Mouse (Mus musculus) testis, postnatal 14 days (tissue): ENCODE results near the gene Best3.
"Not testable (repeated sequence)": the region's sequence is repeated elsewhere in the genome, so short reads cannot be mapped to it uniquely, and the experiment has no call there.

ENCODE experiments used
- DNase-seq: peaks from one replicate; pipeline ENCODE4 v3.0.0; 2021; ENCODE audit warnings: low spot score

Best3 gene

DNA sequence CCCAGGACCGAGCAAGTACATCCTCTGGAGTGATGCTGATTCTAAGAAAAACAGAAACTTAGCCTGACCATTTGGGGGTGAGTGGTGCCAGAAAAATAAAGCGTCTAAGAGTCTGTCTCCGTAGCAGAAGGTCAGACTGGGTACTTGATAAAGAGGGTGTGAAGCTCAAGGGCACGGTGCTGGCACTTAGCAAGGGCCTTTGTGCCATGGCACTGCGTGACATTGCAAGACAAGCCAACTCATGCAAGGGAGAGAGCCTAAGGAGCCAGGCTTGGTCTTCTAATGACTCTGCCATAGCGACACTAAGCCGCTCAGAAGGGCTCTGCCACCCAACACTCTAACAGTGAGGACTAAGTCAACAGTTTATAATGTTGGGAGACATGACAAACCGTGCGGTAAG, 7.3 kb upstream of the Best3 start:
- DNase-seq = no peak

DNA sequence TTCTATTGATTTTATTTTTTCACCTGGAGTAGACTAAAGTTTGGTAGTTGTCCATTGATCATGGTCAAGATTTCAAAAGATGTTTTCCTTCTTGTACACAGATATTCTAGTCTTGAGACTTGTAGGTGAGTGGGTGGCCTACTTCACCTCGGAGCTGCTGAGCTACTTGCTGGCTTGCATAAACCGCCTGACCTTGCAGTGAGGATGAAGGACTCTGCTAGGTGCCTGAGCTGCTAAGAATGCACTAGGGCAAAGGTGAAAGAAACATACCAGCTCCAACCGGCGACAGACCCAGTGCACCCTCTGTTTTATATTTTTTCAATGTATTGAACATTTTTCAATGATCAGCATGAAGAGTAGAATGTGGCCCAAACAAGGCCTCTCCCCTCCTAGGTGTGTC, 5.8 kb upstream of the Best3 start:
- no peak for DNase-seq

DNA sequence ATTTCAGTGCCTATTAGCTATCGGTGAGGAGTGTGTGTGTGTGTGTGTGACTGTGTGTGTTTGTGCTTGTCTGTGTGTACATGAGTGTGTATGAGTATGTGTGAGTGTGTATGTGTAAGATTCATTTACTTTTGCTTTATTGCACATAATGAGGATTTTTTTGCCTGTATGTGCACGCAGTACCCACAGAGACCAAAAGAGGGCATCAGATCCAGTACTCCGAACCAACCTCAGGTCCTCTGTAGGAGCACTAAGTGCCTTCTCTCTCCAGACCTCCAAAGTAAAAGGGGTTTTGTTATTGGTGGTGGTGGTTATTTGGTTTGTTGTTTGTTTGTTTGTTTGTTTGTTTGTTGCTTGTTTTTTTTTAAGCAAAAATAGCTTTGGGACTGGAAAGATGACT, 5.2 kb upstream of the Best3 start:
- no peak for DNase-seq

DNA sequence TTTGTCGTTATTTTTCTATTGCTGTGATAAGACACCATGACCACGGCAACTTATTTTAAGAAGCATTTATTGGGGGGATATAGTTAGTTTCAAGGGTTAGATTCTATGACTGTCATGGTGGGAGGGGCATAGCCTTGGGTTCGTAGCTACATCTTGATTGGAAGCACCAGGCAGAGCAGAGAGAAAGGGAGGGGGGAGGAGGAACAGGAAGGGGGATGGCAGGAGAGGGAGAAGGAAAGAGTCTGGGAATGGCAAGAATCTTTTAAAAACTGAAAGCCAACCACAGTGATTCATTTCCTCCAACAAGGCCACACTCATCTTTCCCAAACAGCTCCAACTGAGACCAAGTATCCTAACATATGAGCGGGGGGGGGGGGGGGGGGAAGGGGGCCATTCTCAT, 3.6 kb upstream of the Best3 start:
- DNase-seq = no peak

DNA sequence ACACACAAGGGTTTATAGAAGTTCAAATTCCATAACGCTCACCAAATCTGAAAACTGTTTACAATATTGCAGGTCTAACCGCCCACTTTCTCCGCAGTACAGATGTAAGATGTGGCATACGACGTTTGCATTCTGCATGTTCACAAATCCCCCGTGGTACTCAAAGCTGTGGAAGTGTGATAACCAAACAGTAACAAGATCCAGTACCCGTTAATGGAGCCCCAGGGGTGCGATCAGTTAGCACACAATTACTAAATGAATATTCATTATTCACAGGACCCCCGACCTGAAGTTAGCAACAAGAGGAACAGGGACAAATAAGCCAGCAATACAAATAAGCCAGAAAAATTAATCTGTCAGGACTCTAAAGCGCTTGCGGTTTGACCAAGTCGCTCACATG, 1.3 kb upstream of the Best3 start:
- no peak for DNase-seq

DNA sequence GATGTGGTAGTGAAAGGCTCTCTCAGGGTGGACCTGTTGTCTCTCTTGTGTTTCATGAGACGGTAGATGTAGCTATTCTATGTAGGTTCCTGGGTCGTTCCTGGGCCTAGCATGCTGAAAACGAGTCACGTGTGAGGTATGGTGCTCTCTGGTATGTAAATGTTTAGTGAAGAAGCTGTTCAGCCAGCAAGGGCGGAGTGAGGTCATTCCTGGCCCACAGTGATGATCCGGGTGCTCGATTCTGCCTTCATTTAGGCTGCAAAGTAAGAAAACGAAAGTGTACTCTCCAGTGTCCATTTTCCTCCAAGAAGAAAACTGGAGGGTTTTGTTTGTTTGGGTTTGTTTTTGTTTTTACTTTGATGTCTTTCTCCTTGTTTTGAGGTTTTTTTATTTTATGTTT, 7.9 kb downstream of the Best3 start:
- no peak for DNase-seq

DNA sequence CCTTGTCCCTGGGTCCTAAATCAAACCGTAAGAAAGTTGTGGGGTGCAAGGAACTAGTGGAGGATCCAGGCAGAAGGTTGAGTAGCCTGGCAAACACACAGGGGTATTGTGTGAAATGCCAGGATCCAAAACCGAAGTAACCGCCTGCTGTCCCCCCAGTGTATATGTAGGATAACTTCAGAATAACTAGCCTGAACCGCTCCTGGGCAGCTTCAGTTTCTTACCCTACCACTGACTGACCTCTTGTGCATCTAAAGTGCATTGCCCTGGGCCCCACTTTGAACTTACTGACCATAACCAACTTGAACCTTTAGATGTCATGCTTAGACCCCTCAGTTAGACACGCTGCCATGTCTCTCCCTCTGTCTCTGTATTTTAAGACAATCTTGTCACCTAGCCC, 9.0 kb downstream of the Best3 start:
- DNase-seq = no peak

DNA sequence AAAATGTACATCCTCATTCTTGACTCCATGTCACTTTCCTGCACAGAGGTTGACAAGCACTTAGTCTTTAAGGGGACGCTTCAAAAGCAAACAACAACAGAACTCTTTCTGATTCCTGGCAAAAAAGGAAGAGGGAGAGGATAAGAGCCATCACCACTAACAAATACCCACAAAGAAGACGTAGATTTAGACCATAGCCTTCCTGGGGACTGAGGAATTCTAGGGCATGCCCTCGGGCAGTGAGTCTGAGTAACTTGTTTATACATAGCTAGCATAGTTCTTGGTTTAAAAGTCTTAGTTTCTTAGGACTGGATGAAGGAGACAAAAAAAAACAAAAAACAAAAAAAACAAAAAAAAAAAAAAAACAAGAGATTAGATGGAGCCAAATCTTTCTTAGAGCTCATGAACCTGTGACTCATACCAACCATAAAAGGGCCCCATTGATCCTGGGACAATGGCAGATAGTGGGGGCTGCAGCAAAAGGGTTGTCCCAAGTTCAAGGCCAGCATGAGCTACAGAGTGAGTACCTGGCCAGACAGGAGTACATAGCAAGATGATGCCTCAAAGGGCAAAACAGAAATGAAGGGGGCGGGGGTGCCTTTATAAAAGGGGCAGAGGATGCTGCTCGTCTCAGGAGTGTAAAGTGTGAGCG, 9.6 kb downstream of the Best3 start:
- DNase-seq = no peak

DNA sequence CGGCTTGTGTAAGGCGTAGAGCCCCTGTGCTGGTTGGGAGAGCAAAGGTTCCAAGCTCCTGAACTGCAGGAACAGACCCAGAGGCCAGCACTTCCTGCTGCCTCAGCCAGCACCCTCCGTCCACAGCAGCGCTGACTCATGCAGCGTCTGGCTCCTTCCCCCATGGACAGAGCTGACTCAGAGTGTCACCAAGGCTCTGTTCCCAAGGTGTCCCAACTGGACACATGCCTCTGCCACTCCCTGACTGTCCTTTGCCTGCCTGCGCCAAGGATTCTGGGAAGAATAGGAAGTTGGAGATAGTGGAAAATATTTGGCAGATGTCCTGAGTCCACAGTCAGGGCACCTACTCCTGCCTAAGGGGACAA, 10.1 kb downstream of the Best3 start:
- DNase-seq = peak; percentile 41

DNA sequence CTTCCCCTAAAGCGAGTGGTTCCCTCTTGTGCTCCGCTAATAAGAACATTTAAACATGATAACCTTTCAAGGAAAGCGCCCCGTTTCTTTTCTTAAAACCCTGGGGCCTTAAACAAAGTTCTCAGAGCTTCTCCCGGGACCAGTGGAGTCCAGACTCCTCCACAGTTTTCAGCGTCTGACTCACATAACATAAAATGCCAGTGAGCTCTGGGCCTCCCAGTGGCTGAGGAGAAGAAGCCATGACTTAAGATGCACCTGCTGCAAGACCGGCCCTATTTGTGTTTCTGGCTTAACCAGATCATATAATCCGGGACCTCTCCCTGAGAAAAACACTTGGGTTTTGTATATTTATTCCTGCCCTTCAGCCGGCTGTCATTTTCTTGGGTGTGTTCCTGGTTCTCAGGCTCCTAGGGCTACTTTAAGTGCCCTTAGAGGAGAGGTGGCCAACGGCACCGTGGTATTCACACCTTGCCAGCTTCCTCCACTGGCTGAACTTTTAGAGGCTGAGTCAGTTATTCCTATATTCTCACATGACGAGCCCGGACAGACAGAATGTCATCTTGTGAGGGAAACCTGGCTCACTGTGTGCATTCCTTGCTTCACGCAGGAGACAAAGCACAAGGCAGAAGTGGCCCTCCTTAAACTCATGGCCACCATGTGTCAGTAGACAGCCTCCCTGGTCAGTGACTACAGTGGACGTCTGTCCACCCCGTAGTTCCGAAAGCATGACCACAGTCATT, 12.8 kb downstream of the Best3 start:
- no peak for DNase-seq

DNA sequence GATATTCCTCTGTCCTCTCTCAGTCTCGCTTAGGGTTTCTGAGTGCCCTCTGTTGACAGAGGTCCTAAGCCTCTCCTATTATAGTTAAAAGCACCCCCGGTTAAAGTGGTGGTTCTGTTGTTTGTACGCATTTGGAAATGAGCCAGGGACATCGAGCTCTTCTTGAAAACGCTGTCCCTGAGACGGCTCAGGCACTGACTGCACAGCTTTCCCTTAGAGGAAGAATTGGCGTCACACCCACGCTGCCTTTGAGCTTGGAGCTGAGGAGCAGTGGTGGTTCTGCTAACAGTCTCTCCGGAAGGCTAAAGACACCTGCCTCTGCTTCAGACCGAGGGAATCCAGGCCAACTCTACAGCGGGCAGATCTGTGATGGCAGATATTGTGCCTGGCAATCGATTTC, 14.9 kb downstream of the Best3 start:
- peak; percentile 34 for DNase-seq

DNA sequence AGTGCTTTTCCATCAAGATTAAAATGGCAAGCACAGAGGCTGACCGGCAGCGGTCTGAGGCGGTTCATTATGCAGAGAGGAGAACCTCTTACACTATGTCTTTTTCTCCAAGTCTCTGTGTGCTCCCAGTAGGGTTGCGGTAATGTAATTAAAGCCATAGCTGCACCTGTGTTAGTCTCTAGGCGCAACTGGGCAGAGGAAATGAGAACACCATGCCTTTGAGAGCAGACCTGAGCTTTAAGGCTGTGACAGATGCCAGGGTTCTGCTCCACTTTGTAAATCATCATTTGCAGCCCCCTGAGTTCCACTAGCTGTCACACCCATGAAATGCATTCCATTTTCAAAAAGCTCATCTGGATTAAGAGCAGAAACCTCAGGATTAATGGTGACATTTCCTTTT, 18.6 kb downstream of the Best3 start:
- DNase-seq = no peak

DNA sequence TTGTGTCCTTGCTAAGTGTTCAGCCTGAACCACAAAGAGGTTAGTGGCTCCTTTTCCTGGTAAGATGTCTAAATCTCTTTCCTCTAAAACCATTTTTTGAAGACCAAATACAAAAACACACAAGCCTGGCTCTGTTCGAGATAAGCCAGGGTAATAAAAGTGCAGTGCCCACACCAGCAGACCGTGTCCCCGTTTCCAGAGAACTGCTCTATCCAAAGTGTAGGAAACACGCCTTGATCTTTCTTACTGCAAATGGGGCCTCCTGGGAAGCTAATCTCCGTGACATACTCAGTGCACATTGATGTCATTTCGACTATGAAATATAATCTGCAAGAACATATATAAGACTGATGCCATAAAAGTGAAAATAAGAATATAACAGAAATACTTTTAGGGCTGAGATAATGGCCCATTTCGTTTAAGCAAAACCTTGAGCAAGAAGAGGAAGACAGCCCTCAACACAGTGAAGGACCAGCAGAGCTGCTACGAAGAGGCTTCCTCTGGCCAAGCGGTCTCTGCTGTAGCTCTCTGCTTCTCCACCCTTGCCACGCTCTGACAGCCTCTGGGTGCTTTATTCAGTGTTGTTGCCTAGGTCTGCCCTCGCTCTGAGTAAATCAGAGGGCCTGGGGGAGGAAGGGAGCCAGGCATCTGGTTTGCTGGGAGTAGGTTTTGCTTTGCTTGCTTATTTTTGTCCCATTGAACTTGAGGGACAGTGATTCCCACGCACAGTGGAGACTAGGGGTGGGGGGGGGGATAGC, 19.8 kb downstream of the Best3 start:
- DNase-seq = no peak

DNA sequence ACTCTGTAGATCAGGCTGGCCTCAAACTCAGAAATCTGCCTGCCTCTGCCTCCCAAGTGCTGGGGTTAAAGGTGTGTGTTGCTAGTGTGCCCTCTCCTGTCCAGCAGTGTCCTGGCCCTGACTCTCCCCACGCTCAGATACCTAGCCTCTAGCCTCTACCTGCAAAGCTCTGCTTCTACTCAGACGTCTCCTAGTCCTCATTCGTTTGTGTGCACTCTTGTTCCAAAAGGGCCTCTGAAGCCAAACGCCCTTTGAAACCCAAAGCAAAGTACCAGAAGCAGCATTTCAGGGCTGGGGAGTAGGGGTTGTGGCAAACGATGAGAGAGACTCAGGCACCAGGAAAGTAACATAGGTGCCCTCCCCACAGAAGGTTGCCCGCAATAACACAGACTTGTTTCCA, 23.6 kb downstream of the Best3 start:
- no peak for DNase-seq

DNA sequence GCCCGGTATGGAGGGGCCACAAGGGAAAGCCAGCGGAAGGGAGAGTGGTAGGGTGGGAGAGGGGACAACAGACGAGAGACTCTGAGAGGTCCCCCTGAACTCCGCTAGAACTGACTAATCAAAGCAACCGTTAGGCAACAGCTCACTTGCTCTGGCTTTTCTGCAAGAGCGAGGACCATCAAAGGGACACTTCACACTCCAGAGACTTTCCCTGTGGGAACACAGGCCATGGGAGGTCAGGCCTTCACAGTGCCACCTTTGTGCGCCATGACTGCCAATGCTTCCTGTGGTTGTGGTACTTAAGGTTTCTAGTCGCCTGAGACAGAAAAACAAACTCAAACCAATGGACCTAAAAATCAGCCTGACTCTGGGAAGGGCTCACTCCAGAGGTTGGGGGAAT, 24.9 kb downstream of the Best3 start:
- no peak for DNase-seq

DNA sequence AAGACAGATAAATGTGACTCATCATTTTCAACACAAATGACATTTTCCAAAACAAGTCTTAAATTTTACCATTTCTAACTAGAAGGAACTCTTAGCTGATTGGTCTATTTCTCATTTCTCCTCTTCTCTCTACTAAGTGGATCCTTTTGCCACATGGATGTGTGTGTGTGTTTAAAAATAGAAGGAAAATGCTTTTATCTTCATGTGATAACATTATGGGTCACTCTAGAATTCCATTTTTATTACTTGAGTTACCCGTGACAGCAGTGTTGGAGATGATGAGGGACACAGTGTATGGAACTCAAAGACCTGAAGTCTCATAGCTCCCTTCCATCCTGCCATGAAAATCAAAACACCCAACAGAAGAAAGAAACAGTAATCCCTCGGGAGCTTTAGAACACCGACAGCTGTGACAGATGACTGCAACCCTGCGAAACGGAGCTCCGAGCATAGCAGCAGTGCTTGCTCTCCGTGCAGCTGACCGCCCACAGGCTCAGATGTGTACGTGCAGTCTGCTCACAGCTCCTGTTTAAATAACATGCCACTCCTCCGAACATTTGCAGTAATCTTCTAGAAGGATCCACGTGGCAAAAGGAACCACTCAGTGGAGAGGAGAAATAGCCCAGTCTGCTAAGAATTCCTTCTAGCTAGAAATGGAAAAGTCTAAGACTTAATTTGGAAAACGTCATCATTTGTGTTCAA, 27.7 kb downstream of the Best3 start:
- DNase-seq = no peak

DNA sequence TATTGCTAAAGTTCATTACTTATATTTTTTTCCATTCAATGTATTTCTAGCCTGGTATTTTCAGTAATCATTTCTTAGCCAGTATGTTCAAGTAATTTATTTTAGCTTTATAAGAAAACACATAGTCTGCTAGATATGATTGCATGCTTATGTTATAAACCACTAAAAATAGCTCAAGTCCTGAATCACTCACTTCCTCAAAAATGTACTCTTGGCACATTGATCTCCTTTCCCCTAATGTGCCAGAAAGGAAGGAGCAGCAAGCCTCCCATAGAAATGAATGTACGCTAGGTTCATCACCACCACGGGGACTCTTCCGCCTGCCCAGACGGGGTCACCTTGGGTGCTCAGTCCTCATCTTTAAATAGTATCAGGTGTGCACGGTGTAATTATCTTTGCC, 28.5 kb downstream of the Best3 start:
- DNase-seq = no peak

DNA sequence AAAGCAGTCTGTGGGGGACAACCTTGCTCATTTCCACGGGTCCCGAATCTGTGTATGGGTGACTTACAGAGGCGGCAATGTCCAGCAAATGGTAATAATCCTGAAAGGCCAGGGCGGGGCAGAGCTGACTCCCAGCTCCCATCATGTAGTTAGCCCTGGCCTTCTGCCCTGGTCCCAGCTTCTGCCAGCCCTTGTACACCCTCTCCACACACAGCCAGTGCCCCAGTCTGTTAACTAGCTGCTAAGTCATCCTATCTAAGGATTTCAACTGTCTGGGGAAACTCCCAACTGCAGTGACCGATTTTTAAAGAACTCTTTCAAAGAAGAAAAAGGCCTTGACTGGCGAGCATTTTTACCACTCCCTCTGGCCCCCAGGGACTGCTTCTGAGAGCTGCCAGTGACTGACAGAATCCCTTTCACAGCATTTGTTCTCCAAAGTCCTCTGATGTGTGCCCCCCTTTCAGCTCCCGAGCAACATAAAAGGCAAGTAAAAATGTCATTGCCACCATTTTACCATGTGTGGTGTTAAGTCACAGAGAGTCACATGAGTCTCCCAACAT, 32.2 kb downstream of the Best3 start:
- DNase-seq = no peak

DNA sequence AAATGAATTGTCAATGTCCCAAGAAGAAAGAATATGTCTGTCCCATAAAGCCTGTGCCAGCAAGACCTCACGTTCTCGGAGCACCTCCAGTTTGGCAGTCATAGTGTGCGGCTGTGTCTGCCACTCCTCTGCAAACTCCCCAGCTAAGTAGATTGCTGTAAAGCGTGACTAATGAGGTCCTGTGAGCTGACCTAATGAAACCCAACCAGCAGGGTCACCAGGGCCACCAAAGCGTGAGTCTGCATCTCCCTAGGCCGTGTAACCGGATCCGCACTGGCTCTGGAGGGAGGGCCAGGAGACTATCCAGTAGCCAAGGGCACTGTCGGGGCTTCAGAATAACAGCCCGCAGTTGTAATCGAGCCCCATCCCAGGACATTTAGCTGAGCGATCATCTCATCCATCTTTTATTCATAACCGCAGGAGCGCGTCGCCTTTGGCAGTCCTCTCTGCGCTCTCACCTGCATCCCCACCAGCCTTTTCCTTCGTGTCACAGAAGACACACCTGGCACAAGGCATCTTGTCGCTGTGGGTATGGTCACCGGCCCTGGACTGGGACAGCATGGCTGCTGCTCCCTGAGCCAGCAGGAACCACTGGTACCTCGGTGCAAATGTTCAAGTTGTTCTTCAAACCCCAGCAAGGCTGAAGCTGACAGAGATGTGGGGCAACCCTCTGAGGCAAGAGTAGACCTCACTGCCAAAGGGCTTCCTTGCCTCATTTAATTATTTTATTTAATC, 35.1 kb downstream of the Best3 start:
- DNase-seq = no peak

DNA sequence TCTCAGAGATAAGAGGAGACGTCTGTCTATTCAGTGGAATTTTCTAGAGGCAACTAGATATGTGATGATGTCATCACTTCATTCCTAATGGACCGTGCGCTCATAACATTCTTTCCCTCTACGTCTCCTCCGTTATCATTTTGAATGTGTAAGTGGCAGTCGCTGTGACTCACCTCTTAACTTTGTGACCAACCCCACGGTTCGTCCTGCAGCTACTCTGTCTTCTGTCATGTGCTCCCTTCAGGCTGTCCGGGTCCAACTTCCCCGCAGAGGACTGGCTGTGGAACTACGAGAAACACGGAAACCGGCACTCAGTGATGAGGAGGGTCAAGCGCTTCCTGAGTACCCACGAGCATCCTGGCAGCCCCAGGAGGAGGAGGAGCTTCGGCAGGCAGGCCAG, 37.6 kb downstream of the Best3 start:
- DNase-seq = no peak

DNA sequence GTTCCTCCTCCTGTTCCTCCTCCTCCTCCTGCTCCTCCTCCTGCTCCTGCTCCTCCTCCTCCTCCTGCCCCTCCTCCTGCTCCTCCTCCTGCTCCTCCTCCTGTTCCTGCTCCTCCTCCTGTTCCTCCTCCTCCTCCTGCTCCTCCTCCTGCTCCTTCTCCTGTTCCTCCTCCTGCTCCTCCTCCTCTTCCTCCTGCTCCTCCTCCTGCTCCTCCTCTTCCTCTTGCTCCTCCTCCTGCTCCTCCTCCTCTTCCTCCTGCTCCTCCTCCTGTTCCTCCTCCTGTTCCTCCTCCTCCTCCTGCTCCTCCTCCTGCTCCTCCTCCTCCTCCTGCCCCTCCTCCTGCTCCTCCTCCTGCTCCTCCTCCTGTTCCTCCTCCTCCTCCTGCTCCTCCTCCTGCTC, 39.7 kb downstream of the Best3 start:
- DNase-seq = not testable (repeated sequence)

DNA sequence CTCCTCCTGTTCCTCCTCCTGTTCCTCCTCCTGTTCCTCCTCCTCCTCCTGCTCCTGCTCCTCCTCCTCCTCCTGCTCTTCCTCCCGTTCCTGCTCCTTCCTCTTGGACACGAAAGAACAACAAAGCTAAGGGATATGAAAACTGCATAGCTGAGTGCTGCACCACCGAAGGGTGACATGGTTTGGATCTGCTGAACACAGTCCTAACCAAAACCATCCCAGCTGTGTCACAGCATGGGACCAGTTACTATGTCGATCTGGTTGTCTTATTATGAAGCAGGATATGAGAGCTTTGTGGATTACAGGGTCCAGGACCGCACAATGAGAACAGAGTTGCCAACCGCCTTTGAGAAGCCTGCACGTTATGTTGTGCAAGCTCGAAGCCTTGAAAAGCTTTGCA, 40.1 kb downstream of the Best3 start:
- no peak for DNase-seq
